Mouse (Mus musculus) kidney, adult 8-10 months (tissue): ENCODE data around the gene Olfml2b.
A peak's percentile ranks its signal among the peaks of the same experiment; 100 is the strongest.

Experiments
- DNase-seq, 2 experiments: peaks; one replicate each; pipeline ENCODE4 v3.0.0; 2022

Gene Olfml2b

DNA sequence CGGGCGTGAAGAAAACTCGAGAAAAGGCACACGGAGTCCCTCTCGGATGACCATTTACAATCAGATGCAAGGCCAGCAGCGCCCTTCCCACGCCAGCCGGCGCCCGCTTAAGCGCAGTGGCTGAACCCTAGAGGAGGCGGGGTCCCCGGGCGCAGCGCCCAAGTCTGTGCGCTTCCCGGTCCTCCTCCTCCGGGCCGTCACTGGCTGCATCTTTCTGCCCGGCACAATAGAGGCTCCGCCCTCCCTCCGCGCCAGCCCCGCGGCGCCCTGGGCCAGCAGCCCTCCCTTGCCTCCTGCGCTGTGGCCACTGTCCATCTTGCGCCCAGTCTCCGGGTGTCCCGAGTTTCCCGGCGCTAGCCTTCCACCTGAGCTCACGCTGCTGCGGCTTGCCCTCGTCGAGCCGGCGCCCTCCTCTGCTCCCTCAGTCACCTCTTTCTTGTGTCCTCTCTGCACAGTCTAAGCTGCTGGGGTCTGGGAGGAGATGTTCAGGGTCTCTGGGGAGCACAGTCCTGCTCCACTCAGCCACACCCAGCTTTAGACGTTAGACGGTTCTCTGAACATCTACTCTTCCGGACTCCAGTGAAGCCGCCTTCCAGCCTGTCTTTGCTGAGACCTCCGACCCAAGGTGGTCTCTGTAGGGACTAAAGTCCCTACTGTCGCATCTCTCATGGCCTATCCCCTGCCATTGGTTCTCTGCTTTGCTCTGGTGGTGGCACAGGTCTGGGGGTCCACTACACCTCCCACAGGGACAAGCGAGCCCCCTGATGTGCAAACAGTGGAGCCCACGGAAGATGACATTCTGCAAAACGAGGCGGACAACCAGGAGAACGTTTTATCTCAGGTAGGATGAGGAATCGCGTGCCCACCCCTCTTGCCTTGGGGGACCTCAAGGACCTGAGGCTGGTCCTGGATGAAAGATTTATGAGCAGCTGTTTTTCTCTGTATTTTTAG lies at the start of gene Olfml2b:
TSS of gene Olfml2b (plus strand) at position 278 of the 951 bp plus-strand sequence.
- peak; percentile 70 to 75 for DNase-seq

DNA sequence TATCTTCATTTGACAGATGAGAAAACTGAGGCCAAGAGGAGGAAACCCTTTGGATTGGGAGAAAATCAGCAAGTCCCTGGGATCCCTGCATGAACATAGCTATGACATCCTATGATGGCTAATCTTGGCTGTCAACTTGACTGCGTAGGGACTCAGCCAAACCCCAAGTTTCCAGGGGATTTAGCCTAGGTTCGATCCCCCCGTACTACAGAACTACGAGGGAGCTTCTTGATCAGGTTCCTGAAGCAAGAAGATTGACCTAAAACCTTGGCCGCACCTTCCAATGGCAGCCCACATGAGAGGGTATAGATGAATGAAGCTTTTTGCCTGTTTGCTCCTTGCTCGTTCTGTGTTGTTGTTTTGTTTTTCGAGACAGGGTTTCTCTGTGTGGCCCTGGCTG lies 49.8 kb upstream of the Olfml2b start:
- DNase-seq = no peak

DNA sequence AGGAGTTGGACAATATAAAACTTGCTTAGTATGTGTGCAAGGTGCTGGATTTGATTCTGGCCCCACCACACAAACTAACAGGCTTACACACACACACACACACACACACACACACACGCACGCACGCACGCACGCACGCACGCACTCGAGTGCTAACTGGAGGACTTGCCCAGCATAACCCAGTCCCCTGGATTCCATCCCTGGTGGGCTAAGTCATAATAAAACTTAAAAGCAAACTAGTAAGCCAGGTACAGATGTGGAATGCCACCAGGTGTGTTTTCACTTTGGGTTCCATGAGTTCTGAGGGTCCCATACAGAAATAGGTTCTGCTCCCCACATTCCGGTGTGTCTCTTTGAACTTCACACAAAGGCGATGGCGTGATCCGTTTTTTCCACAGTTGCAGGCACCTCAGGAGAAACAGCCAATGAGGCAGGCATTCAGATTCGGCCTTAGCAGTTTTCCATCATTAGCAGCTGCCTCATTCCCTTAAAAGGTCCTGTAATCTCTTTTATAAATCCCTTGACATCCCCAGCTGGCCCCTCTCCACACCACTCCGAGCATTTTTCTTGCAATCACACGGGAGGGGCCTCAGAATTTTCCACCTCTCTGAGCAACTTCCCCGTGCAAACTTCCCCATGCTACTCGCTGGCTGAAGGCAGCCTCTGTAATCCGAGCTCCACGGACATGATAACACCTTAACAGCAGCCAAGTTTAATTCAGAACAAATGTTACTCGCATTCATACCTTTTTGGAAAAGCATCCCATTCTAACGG lies 38.9 kb upstream of the Olfml2b start:
- DNase-seq = no peak

DNA sequence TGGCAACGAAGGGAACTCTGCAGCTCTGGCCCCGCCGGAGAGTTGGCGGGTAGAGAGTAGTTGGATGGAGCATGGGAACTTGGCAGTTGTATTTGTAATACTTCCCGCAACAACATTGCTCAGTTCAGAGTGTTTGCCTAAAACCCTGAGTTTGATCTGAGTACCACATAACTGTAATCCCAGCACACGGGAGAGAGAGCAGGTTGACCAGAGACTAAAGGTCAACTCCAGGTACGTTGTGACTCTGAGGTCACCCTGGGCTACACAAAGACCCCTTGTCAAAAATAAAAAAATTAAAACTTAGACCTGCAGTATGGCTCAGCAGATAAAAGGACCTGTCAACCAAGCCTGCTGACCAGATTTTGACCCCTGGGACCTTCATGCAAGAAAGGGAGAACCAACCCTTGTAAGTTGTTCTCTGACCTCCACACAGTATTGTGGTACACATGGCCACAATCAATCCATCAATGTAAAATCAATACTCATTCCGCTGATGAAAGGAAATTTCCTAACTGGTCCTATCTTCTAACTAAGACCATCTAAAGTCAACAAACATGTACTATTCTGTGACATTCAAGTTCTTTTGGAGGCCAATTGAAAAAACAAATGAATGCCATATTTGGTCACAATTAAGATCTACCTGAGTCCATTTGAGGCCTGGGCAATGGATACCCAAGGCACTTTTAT lies 37.0 kb upstream of the Olfml2b start:
- no peak for DNase-seq

DNA sequence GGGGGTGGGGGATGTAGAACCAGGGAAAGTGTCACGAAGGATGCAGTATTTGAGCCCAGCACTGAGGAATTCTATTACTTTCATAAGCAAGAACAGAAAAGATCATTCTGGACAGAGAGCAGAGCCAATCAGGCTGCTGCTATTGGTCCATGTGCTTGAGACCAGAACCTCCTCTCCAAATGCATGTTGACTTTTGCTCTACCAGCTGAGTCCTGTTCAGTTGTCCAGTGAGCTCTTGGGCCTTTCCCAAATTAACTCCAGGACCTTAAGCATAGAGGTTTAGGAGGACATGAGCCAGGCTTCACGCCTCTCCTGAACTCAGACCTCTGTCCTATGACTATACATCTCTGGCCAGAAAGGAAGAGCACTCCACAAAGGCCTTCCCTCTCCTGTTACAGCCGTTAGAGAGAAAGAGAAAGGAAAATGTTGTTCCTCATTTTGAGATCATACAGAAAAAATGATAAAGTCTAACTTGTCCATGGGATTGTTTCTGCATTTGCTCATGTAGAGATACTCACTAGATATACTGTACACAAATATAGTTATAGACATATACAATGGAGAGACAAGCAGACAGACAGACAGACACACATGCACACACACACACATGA lies 35.8 kb upstream of the Olfml2b start:
- no peak for DNase-seq

DNA sequence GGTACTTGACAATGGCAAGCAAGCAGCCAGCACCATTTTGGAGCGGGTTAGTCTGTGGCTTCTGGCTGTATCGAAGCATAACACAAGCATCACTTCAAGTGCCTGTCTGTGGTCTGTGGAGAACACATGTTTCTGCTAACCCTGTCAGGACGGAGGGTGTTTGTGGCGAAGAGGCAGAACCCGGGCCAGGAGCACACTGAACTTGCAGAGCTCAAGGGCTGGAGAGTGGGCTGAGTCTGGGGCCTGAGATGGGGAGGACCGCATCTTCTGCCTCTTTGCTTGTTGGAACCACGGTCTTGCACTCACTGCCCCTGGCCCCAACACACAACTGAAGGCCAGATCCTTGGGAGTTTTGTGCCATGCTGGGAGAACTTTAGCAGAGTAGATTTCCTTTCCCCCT lies 34.5 kb upstream of the Olfml2b start:
- DNase-seq = no peak

DNA sequence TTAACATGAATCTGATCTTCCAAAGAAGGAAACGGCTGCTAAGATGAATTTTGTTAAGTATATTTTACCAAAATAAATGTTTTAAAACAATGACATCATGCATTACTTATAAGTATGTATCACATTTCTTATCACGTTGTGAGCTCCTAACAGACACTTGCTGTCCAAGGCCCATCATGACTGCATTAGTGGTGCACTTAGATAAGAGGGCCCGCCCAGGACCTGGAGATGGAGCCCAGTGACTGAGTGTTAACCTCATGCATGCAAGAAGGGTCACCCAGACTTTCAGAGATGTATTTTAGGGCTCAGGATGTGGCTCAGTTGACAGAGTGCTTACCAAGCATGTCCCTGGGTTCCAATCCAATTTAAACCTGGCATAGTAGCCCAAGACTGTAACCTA lies 34.0 kb upstream of the Olfml2b start:
- DNase-seq = no peak

DNA sequence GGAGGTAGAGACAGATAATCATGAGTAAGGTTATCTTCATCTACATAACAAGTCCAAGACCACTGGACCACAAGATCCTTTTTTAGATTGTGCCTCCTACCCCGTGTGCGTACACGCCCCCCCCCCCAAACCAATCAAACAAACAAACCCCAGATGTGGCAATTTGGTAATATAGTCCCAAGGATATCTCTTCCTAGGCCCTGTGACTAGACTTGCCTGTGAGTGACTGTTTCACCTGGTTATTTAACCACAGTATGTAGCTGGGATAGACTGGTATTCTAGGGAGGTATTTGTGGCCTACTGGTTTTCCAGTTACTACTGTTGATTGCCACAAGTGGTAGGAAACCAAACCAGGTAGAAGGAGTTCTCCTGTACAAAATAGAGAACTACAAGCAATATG lies 33.6 kb upstream of the Olfml2b start:
- no peak for DNase-seq

DNA sequence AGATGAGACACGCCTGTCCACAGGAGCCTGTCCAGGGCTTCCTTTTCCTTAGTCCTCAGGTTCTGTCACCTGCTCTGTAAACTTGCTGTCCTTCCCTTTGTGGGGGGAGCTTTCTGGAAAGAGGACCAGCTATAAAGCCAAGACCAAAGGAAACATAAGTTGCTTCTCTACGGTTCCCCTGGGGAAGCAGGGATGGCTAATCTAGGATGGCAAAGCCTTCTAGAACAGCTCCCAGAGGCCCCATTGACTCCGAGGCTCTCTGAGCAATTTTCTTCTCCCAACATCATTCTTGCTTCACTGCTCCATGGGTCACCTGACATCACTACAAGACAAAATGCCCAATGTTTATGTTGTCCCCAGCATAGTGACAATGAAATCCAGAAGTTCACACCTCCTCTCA lies 32.7 kb upstream of the Olfml2b start:
- no peak for DNase-seq

DNA sequence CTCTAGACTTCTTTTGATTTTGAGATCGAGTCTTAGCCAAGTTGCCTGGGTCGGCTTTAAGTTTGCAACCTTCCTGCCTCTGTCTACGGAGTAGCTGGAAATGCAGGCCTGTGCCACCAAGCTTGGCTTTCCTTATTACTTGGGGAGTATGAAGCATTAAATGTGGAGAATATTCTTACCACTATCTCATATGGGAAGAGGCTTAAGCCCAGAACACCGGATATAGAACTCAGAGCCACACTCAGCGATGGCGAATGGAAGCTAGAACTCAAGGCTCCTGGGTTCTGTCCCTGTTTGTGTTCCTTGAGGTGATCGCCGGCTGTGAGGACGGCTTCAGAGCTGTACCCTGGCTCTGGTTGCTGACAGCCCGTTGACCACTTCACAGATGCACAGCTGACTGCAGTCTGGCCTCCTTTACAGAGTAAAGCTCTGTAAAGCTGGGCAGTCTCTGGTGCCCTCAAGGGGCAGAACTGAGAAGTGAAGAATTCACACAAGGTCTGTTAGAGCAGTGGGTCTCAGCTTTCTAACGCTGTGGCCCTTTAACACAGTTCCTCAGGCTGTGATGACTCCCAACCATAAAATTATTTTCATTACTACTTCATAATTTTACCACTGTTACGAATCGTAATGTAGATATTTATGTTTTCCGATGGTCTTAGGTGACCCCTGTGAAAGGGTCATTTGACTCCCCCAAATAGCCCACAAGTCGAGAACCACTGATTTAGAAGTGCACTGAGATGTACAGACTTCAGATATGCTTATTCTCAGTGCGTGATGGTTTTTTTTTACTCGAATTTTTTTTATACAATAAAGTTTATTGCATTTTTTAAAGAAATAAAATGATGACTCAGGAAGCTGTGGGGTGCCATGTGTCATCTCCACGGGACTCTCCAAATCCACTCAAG lies 31.1 kb upstream of the Olfml2b start:
- peak; percentile 43 to 77 for DNase-seq

DNA sequence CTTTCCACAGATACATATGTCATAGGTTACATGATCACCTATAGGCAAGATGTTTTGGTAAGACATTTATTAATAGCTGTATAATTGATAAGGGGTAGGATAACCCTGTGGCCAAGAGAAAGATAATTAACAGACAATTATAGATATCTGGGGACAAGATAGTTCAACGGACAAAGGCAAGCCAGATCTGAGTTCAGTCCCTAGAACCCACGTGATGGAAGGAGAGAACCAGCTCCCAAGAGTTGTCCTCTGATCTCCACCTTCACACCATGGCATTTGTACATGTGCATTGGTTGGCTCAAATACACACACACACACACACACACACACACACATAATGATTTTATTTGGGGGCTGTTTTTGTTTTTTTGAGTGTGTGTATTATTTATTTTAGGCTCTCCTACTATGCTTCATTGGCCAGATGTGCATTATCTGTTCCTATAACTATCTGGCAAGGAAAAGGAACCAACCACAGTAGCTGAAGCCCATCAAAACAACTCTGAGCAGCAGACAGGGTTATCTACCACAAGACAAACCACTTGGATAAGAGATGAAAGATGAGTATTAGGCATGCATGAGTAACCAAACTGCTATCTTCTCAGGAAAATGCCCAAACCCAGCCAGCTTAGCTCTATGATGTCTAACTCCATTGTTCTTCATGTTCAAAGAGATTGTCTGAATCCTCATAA lies 24.5 kb upstream of the Olfml2b start:
- no peak for DNase-seq

DNA sequence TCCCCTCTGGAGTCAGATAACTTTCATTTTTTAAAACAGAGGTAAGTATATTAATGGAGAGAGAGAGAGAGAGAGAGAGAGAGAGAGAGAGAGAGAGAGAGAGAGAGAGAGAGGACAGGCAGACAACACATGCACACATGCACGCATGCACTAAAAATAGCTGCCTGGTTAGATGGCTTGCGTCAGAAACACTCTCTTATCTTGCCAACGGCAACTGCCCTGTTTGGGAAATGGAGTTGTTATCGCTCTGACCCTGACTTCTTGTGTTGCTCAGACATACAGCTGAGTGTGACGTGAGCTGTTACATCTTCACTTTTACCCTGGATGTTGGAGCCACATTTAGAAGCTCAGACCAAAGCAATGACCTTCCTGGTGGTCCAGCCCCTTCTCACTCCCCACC lies 21.4 kb upstream of the Olfml2b start:
- no peak for DNase-seq

DNA sequence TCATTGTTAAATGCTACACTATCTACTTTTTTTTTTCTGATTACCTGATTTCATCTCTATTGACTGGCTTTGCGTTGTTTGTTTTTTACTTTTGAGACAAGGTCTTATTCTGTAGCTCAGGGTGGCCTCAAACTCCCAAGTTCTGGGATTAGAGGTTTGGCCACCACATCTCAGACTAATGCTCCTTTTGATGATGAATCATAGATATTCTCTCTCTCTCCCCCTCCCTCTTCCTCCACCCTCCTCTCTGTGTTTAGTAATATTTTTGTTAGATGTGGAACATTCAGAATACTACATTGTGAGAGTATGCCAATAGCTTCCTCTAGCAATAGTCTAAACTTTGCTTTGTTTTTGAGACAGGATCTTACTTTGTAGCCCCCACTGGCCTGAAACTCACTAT lies 20.9 kb upstream of the Olfml2b start:
- DNase-seq = no peak

DNA sequence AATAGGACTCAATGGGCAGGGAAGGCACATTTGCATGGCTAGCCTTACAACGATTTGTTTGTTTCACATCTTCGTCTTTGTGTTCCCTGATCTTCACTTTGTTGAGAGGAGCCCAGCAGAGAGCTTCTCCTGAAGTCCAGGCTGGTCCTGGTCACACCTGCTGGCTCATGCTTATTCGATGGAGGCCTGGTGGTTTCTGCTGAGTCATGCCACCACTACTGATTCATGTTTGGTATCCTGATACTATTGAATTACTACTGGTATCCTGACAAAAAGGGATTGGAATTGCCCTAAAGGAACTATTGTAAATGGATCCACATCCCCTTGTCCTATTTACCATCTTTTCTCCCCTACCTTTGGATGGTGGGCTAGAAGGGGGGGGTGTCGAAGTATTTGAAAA lies 13.8 kb upstream of the Olfml2b start:
- DNase-seq = no peak

DNA sequence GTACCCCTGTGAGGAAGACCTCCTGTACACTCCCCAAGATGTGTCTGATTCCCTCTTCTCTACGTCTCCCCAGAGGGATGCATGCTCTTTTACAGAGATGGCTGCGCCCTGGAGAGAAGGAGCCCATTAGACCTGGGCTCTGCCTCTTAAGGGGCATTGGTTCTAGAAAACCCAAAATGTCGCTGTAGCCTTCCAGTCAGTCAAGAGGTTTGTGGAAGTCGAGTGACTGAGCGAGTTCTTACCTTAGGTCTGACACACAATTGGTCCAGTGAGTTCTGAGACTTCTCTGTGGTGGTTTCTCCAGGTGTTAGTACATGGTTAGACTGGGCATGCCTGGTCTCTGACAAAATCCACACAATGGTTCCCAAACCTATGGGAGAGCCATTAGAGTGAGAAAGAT lies 12.8 kb upstream of the Olfml2b start:
- DNase-seq = no peak

DNA sequence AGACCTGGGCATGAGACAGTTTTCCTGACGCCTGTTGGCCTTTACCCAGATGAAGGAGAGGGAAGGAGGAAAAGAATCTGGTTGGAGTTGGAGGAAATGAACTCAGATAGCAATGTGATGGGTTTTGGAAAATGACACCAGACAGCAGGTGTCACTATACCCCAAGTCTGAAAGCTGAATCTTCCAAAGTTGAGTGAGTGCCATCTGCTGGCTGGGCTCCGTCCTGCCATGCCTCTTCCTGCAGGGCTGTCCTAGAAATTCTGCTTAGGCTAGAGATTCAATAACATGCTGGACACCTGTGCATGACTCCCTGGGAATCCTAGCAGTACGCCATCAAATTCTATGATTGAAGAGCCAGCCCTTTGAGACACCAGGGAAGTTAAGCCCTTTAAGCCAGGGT lies 11.9 kb upstream of the Olfml2b start:
- peak; percentile 69 to 85 for DNase-seq

DNA sequence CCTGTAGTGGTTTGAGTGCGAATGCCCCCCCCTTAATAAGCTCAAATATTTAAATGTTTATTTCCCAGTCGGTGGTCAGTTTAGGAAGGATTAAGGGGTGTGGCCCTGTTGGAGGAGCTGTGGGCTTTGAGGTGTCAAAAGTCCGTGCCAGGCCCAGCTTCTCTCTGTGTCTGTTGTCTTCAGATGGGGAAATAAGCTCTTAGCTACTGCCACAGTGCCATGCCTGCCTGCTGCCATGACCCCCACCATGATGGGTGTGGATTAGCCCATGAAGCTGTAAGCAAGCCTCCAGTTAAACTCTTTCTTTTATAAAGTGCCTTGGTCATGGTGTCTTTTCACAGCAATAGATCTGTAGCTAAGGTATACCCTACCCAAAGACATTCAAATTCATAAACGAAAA lies 11.5 kb upstream of the Olfml2b start:
- DNase-seq = no peak

DNA sequence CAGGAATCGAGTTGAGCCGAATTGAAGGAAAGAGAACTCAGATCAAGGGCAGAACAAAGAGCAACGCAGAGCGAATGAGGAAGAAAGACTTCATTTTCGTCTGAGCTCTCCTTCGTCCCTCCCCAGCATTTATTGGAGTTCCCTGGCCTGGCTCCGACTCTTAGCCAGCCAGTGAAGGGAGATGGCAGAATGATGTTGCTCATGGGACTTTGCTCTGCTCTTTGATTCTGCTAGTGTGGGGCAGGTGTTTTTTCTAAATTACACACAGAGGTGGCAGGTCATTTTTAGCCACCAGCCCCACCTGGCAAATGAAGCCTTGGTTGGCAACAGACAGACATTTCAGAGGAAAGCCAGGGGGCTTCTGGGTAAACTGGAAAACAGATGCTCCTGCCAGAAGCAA lies 5.4 kb upstream of the Olfml2b start:
- no peak for DNase-seq

DNA sequence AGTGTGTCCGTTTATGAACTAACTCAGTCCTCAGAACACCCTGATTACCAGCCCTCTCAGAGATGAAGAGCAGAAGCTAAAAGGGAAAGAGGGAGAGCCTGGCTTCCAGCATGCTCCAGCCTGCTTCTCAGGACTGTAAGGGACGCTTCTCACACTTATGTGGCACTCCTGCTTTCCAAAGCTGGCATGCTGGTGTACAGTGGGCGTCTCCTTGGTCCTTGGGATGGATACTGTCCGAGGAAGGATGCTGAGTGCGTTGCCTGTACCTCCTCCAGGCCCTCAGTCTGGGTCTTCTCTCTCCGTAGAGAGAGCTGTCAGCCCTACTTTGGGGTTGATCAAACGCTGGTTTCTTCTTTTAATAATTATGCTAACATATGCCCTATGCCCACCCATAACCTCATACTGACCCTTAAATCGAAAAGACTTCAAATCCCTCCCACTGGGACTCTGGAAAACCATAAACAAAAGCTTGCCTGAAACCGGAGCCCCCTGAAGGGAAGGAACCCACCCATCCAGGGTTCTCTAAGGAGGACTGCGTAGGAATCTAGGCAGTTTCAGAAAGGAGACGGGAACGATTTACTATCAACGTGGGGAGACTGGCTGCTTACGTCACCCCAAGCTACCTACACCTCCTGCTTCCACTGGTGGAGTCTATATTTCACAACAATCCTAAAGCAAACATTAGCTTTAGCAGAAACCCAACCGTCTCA lies 1.7 kb downstream of the Olfml2b start:
- DNase-seq = no peak

DNA sequence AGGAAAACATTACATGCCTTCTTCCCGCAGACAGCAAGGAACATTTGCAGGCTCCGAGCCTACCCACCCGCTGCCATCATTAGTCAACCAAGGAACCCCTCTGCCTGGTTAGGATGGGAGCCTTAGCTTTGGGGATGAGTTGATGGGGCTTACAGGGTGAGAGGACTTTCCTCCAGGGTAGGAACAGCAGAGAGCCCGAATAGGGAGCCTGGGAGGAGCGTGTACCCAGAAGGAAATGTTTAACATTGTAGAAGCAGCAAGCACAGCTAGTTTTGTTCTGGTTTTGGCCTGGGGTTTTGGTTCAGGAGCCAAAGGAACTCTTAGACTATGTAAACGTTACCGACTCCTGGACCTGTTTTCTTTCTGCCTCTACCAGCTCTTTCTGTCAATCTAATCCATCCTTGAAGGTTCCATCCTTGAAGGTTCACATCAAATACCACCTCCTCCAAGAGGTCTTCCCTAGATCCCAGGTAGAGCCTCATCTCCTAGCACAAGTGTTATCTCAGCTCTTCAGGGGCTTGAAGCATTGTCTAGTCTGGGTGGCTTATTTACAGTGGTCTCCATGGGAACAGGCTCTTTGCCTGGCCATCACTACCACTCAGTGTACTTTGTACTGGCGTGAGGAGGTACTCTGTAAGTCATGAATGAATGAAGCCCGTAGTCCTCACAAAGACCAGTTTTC lies 2.4 kb downstream of the Olfml2b start:
- DNase-seq = no peak
